Mouse (Mus musculus) adrenal gland, adult (tissue): ENCODE data around the gene Sgcb.

ENCODE experiments used
- DNase-seq, 2 experiments: peaks; one replicate each; pipeline ENCODE4 v3.0.0; 2022 to 2023; ENCODE audit warnings: low spot score in 1 of 2; ENCODE audit not compliant: inconsistent age in 2 of 2

The Sgcb gene

DNA sequence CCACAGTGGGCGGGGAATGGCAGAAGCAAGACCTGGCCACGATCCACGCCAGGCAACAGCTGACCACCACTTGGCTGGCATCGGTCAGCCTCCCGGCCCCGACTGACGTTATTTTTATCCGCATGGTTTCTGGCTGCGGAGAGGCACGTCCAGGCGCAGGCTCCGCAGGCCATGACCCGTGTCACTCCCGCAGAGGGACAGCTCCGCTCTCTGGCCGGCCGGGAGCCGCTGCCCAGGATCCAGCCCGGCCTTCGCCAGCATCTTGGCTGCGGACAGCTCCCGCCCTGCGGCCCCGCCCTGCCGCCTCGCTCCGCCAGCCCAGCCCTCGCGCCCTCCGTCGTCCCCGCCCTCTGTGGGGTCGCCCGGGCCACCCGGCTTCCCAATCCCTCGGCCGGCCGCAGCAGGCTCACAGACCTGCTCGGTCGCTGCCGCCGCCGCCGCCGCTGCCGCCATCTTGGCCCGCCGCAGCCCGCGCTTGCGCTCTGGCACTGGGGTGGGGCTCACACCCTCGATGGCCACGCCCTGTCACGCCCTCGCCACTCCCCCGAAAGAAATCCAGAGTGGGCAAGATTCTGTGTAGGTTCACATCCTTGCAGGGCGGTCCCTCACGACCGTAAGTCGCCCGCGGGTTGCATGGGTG is at the start of gene Sgcb:
Gene Sgcb (minus strand): TSS at position 530 of the 640 bp plus-strand sequence.
- peak; percentile 91 to 96 for DNase-seq

DNA sequence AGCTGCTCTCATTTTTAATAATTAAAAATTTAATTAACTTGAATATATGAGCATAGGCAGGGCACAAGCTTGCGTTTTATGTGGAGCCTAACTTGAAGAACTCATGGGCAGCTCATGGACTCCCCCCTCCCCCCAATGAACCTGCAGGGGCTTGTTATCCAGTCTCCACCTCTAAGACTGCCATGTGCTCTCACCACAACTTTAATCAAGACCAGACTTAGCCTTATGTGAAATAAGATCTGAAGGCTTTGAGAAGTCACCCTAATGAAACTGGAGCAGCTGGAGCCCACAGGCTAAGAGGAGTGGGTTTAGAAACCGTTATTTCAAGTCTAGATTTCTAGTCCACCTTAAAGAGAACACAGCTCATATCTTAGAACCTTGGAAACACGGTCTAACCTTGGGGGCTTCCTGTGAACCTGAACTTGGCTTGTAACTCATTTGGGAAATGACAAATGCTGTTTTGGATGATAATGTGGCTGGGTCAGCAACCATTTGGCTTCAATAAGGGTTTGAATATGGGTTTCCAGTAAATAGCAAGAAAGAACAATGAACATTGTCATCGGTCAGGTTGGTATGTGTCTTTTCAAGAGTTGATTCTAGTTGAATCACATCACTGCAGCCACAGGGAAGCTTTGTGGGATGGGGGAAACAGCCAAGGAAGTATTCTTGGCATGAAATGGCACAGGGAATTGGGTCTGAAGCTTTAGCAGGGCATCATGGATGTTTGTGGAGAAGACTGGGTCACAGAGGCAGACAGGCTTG is 46.8 kb upstream of the Sgcb start:
- no peak for DNase-seq

DNA sequence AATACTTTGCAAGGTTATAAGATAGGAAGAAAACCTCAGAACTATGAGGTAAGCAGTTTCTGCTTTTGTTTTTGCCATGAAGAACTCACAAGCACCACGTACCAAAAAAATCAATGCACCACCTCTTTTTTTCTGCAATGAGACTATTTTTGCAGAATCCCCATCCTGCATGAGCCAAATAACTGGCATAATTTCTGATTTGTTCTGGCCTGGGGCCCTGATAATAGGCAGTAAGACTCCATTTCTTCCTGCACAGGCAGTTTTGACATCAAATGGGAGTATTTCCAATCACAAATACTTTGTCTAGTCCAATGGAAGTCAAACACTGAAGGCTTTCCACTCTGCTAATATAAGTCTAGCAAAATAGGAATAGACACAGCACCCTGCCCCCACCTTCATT is 46.2 kb upstream of the Sgcb start:
- no peak for DNase-seq

DNA sequence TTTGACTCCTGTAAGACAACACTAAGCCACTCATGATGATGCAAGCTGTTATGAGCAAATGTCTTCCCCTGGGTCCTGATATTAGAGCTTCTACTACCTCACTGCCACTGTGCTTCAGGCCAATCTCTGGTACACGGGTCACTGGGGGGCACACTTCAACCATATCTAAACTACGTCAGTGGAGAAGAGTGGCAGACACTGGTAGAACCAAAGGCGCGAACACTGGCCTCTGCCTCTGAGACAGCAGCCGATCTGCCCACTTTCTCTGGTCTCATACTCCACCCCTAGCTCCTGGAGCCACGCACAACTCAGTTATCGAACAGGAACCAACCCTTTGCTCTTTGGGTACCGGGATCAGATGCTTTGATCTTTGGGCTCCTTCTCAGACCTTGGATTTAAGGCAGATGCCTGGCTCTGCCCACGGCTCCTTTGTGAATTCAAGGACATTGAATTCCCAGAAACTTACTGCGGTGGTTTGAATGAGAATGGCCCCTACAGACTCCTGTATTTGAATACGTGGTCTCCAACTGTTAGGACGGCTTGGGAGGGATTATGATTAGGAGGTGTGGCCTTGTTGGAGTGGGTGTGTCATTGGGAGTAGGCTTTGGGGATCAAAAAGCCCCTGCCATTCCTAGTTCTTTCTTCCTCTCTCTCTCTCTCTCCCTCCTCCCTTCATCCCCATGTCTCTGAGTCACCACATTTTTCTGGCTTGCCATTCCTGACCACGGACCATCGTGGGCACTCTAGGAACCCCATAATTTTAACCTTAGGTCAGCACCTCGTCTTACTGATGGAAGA is 44.3 kb upstream of the Sgcb start:
- DNase-seq = peak in 1 of 2 experiments; percentile 36

DNA sequence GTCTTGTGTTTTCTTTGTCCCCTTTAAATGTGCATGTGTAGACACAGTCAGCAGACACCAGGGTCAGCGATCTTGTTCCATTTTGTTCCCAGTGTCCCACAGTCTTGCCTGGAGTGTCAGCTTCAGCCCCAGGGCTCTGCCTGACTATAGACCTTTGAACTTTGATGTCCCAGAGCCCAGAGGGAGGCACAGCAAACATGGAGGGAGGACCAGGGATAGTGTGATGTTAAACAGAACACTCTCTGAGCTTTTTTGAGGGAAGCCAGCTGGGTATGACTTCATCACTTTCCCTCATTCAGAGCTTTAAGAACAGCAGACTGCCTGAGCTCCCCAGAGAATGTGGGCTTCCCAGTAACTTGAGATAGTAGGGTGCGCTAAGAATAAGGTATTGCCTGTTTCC is 42.6 kb upstream of the Sgcb start:
- no peak for DNase-seq

DNA sequence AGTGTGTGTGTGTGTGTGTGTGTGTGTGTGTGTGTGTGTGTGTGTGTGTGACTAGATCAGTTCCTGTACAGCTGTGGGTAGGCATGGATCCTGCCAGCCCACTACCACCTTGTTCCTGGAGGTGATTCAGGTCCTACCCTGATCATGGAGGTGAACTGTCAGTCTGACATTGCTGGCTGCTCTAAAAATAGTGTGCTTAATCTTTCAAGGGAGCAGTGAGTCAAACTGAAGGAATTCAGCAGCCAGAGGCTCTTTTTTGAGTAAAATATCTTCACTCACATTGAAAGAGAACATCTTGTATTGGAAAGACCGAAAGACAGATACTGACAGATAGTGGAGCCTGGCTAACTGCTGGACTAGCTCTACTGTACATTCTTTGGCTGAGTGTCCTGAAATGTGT is 41.0 kb upstream of the Sgcb start:
- peak; percentile 21 to 71 for DNase-seq

DNA sequence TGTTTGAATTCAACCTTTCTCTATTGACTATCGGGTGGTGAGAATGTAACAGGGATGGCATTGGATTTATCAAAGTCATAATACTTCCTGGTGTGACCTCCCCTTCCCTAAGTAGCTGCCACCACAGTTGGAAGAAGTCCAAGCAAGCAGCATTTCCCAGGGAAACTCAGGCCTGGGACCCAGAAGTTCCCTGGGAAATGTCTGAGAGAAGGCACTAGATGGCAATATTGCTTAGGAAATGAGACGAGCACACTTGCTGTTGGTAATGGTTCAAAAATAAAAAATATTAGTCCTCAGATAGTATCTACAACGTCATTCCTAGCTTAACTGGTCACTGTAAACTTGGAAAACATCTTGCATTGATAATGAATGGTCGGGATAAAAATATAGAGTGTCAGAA is 38.6 kb upstream of the Sgcb start:
- DNase-seq = peak in 1 of 2 experiments; percentile 66

DNA sequence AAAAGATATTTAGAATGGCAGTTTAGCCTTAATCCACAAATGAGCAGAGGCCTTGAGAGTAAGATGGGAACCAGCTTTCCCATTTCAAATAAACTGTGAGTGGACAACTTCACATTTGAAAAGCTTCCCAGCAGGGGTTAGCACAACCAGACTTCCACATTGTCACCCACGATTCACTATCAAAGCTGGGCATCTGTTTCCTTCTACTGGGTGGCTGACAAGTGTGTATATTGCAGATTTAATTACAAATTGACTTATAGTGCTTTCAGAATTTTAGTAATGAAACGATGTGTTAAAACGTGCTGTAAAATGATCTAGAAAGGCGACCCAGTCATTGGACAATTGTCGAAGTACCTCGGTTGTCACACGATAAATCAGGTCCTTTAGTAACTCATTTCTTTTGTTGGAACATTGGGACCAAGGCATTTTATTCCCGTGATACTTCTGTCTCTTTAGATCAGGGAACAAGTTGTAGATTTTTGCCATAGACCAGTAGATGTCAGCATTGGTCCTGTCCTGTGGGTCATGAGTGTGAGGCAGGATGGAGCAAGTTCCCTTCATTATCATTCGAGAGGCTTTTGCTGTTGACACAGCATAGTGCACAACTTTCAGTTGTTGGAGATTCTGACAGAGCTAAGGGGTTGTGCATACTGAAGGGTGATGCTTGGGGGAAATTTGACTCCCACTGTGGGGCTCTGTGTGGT is 36.3 kb upstream of the Sgcb start:
- DNase-seq = no peak

DNA sequence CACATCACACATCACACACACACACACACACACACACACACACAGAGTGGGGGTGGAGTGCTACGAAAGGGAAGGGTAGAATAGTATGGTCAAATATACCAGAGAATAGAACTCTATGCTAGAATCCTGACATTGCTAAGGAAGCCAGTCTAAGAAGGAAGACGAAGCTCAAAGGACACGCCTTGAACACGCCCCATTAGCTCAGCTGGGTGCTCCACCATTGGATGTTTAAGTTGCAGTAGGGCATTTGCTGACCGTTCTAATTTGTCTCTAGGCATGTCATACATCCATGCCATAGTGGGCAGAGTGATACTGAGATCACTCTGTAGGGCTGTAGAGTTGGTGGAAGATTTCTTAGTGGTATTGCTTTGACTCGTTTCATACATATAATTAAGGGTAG is 35.6 kb upstream of the Sgcb start:
- no peak for DNase-seq

DNA sequence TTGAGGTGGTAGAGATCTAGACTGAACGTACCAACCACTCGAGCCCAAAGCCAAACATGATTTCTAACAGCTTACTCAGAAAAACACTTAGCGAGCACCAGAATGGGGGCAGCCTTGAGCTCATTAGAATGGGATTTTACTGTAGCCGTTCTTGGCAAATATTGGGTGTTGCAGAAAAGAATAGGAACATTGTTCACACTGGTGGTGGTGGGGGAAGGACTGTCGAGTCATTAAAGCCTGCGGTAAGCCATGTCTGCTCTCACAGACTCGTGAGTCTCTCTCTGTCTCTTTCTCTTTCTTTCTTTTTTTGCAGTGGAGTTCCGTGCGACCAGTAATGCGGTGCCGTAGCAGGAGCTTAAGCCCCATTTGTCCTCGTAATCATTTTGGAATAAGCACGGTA is 29.0 kb upstream of the Sgcb start:
- no peak for DNase-seq

DNA sequence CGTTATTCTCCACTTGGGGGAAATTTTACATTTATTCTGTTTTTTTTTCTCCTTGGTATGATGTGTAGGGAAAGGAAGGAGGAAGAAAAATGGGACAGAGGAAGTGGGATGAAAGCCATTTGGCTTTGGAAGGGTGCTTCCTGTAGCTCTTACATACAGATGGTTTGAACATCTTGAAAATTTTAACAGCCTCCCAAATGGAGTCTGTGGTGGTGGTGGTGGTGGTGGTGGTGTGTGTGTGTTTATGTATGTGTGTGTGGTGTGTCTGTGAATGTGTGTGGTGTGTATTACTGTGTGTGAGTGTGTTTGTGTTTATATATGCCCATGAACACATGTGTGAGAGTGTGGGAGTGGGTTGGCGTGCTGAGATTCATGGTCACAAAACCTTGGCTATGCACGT is 28.0 kb upstream of the Sgcb start:
- no peak for DNase-seq

DNA sequence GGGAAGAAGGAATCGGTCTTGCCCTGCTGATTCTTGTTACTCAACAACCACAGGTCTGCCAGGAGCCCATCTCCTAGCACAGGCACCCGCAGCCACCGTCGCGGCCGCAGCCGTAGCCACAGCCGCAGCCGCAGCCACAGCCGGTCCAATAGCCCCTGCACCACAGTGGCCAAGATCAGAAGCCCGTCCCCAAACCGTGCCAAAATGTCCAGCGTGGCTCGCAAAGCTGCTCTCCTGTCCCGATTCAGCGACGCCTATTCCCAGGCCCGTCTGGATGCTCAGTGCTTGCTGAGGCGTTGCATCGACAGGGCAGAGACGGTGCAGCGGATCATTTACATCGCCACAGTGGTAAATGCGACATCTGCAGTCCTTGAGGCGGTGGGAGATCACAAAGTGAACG is 21.8 kb upstream of the Sgcb start:
- no peak for DNase-seq

DNA sequence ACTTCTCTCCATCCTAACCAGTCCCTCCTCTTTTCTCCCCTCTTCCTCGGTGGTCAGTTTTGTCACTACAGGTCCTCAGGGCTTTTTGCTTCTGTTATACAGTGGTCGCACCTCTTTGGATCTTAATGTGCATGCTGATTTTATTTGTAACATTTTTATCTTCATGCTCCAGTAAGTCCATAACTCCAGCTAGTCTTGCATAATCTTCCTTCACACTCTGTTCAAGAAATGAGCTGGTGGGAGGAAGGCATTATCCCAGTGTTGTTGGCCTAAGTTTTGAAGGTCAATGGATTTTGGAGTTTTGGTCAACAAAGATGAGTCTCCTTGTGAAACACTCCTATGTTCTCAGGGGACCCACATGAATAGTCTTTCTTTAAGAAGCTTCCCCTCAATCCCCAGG is 20.3 kb upstream of the Sgcb start:
- no peak for DNase-seq

DNA sequence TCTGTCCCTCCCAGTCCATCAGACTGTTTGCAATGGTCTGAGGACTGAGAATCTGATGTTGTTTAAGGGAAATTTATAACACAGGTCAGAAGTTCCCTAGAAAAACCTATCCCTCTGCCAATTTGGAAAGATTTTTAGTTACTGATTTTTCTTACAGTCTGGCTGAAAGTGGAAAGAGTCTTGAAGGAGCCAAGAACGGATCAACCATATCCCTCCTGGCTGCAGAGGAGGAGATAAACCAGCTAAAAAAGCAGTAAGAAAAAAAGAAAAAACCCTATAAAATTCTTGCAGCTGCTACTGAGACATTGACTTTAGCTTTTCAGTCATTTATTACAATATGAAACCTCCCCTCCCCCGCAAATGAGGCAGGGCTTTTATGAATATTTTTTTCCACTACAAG is 19.1 kb upstream of the Sgcb start:
- no peak for DNase-seq

DNA sequence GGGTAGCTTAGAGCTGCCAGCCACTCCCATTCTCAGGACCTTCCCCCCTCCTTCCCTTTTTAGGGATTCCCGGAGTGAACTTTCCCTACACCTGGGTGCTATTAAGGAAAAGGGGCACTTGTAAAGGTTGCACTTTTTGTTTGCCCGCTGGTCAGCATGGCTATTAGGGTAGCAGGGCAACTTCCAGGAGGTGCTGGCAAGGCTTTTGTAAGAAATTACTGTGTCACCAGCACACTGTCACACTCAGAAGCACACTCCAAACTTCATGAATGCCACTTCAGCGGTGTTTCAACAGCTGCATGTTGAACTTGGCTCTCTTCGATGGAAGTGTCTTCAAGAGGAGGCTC is 4.2 kb upstream of the Sgcb start:
- DNase-seq = no peak

DNA sequence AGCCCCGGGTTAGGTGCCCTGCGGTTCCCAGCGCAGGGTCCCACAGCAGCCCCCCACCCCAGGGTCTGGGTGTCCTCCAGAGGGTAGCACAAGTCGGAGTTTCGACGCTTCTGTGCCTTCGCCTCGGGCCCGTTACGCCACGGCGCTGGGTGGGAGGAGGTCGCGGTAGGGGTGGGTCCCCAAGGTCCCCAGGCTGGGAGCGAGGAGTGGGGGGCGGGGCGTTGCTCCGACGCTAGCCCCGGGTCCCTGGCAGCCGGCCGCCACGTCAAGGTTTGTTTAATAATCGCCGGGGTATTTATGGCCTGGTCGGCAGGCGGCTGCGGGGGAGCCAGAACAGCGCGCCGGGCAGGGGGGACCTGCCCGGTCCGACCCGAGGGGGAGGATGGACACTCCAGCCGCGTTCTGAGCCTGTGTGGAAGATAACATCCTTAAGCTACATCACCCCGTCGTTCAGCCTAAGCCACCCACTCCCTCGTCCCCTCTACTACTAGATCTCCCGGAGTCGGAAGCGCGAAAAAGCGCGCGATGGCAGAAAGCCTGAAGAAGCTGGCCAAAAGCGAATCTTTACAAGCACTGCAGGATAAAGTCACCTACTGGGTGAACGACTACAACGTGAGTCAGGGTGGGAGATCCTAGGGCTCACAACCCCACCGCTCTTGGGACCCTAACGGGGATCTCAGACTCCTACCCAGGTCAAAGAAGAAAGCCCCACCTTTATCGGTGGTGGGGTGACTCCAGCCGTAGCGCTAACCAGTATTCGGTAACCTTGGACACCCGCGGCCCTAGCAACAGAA is 3.7 kb upstream of the Sgcb start, which contains the start of gene Spata18:
Gene Spata18 (plus strand): TSS at position 319 of the 794 bp plus-strand sequence.
- peak; percentile 25 to 70 for DNase-seq

DNA sequence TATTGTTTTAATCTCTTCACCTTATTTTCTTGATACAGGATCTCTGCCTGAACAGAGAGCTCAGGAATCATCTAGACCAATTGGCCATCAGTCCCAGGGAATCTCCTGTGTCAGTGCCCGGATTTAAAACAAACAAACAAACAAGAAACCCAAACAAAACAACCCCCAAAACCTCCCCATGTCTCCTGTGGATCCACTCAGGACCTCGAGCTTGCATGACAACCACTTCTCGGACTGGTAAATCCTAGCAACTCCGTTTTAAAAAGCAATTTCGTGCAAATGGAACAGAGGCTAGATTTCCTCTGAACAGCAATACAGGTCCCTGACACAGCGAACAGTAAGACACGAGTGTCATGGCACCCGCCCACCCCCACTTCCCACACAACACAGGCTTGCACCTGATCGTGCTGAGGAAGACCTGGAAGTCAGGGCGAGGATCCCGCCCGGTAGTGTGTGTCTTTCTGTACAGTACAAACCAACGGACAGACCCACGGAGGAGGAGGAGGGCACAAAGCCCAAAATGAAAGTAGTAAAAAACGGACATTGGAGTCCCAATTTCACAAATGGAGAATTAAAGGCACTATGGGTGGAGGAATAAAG is 2.9 kb upstream of the Sgcb start:
- DNase-seq = peak in 1 of 2 experiments; percentile 75

DNA sequence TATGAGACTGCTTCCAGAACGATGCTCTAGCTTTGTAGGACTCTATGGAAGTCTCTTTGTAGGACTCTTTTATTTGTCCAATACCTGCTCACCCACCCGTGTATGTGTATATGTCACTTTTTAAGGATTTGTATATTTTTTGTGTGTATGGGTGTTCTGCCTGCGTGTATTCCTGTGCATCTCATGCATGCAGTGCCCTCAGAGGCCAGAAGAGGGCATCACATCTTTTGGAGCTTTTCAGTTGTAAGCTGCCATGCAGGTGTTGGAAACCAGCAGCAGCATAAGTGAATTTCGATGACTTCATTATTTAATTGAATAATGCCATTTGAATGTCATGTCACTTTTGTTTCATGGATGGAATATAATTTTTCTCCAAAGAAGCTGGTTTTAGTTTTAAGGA is 5.5 kb downstream of the Sgcb start:
- DNase-seq = peak in 1 of 2 experiments; percentile 54

DNA sequence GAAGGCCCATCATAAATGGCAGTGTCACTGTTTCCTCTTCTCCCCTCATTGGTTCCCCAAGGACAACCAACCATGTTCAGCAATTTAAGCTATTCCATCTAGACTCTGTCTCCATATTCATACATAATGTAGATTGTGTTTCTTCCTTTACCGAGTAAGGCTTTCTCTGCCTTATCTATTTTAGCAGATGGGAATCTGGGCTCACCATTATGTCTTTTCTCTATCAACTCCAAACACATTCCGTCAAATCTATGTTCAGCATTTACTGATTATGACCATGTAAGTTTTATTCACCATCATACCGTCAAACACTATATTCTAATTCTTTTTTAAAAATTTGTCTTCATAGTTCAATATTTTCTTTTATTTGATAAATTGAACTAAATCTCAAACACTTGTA is 6.5 kb downstream of the Sgcb start:
- DNase-seq = no peak
